Mouse (Mus musculus) Muller cell, postnatal 12 days (primary cell): ENCODE results near the gene Rabgef1.
A peak's percentile ranks its signal among the peaks of the same experiment; 100 is the strongest.

ENCODE experiments used
- DNase-seq: peaks from one replicate; pipeline ENCODE4 v3.0.0-alpha.2; 2015; ENCODE audit errors: inconsistent ontology term

Rabgef1 gene

DNA sequence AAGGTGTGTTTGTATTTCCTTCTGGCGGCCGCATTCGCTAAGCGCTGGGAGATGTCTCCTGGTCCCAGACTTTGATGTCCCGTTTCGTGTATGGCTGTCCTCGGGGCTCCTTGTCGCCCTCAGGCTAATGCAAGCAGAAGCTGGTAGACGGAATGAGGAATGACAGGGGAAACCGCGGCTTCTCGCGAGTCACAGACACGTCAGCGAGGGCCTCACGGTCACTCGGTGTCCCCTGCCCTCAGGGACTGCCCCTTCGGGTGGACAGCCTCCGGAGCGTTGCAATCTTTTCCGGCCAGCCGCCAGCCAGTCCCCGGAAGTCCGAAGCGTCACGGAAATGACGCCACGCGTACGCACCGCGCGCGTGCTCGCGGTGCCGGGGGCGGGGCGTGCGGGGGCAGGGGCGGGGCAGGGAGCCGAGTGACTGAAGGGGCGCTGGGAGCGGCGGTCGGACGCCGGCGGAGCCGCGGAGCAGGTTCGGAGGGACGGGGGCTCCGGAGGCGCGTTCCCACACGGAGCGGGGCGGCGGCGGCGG is at the start of gene Rabgef1:
Gene Rabgef1, plus strand, starts transcription at position 376 of the 532 bp plus-strand sequence.
- DNase-seq, result peak; percentile 97

DNA sequence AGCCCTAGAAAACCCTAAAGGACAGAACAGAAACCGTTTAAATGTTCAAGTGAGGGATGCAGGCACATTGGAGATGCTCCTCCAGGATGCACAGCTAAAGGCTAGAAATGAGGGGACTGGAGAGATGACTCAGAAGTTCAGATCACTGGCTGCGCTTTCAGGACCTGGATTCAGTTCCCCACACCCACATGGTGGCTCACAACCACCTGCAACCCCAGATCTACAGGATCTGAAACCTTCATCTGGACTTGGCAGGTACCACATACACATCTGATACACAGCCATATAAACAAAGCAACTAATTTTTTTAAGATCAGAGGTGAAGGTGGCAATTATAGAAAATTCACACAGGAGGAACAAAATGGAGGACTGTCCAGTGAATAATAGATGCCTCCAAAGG is 49.2 kb upstream of the Rabgef1 start:
- no peak for DNase-seq

DNA sequence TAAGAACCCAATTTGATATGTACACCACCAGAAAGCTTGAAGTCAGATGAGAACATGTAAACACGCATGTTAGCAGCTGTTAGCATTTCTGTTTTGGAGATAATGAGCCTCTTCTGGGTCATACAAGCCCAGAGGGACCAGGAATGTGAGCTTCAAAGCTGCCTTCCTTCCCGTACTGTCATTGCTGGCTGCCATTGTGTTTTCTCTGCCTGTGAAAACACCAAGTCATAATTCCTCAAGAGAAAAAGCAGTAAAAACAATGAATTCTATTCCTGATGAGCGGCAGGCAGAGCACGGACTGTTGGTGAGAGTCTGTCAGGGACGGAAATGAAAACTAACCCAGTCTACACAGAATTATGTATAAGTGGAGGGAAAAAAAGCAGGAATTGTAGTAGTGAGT is 47.3 kb upstream of the Rabgef1 start:
- no peak for DNase-seq

DNA sequence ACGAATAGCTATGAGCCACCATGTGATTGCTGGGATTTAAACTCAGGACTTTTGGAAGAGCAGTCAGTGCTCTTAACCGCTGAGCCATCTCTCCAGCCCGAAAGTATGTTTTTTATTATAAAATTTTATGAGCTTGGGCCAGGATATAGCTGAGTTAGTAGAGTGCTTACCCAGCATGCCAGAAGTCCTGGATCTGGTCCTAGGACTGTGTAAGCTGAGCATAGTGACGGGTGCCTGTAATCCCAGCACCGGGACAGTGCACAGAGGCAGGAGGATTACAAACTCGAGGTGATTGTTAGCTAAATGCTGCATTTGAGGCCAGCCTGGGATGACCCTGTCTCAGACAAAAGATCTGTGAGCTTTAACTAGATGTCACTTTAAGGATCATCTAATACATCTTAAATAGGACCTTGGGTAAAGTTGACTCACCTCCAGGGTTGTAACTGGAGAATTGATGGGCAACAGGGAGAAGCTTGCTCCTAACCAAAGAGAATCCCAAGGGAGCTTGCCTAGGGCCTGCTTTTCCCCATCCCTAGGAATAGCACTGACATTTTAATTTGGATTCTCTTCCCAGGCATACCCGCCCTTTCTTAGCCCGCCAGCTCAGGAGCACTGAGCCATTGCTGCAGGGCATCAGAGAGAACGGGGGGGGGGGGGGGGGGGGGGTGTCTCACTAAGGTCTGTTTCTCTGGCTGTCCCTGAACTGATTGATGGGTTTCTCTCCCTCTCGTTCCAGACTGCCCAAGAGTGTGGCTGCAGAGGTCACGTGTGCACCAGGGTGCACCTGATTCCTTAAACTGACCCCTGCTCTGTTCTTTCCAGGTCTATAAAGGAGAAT is 42.7 kb upstream of the Rabgef1 start:
- no peak for DNase-seq

DNA sequence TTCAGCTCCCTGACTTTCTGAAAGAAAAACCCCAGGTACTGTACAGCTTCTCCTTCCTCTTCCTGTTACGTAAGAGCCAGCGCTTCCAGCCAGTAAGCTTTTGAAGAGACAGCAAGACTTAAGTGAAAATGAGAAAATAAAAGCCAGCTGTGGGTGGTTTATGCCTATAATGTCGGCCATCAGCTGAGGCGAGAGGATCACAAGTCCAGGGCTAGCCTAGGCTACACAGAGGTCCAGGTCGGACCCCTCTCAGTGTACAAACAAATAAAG is 42.1 kb upstream of the Rabgef1 start:
- no peak for DNase-seq

DNA sequence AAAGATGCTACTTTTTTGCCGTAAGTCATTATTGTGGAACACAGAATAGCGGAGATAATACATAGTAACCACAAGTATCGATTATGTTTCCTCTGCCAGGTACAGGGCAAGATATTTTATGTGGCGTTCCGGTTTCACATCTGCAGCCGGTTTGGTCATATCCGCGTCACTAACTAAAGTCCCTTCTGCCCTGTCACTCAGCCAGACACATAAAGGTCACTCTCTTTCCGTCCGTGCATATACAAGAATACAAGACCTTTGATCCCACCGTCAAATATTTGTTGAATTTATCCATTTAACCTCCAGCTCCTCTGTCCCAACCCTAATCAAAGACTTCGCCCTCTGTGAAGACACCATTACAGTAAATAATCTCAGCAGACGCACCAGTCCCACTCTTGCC is 35.0 kb upstream of the Rabgef1 start:
- DNase-seq, result no peak

DNA sequence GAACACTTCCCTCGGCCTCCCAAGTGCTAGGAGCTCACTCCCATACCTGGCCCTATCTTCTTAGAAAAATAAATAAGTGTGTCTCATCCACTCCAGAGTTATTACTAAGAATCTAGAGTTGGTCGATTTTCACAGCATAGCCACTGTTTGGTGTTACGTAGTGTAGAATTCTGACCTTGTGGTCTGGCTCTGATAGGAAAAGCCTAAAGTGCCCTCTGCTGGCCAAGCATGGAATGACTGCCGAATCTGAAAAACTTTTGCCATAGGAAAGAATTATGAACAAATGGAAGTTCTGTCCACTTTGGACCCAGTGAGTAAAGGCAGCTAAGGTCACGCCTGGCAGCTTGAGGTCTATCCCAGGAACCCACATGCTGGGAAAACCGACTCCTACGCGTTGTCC is 32.2 kb upstream of the Rabgef1 start:
- peak; percentile 73 for DNase-seq

DNA sequence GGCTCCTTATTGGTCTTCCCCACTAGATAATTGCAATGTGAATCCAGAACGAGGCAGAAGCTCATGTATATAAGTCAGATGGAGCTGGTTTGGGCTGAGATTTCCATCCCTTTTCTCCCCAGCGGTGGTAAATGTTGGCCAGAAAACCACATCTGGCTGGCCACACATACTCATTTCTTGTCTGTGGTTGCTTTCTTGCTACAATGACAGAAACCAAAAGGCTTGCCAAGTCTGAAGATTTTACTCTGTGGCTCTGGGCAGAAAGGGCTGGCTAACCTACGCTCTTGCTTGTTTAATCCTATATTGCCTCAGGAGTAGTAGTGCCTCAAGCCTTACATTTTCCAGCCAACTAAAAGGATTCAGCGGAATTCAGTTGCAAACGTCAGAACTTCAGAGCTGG is 30.5 kb upstream of the Rabgef1 start:
- DNase-seq, result no peak

DNA sequence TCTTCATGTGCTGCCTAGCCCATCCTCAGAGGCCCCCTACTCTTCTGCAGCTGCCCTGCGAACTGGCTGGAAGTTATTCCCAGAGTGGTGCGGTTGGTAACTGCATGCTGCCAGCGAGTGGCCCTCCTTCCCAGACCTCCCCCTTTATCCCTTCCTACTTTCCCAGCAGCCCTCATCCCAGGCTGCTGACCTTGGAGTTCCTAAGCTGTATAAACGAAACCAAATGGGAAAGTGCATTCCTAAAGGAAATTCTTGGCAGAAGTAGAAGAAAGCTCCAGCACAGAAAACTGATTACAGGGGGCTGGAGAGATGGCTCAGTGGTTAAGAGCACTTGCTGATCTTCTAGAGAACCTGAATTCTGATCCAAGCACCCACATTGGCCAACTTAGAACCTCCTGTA is 29.6 kb upstream of the Rabgef1 start:
- peak; percentile 58 for DNase-seq

DNA sequence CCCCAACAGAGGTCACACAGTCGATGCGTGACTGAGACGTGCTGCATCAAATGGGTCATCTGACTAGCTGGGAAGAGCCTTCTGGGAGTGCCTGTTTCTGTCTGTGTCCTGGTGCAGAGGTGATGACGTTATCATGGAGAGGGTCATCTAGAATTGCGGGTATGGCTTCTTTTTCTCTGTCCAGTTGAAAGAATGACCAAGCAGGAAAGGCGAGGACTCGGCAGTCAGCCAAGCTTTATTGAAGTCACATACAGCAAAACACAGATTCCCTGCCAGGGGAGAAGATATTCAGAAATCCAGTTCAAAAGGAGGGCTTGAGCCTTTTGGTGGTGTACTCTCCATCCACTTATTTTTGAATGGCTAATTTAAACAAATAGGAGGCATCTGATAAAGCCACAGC is 28.5 kb upstream of the Rabgef1 start:
- no peak for DNase-seq

DNA sequence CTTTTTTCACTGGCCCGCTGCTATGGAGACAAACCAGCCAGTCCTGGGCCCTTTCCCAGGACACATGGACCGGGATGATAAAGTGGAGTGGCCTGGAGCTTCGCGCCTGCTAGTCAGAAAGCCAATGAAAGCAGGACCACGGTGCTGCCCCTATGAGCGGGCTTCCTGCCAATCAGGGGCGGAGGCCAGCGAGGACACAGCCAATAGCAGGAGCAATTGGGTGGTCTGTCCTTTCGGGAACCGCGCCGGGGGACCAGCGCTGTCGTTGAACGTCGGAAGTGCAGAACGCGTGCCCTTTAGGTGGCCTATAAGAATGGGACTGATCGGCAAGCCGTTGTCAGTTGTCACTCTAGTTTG is 27.6 kb upstream of the Rabgef1 start:
- peak; percentile 73 for DNase-seq

DNA sequence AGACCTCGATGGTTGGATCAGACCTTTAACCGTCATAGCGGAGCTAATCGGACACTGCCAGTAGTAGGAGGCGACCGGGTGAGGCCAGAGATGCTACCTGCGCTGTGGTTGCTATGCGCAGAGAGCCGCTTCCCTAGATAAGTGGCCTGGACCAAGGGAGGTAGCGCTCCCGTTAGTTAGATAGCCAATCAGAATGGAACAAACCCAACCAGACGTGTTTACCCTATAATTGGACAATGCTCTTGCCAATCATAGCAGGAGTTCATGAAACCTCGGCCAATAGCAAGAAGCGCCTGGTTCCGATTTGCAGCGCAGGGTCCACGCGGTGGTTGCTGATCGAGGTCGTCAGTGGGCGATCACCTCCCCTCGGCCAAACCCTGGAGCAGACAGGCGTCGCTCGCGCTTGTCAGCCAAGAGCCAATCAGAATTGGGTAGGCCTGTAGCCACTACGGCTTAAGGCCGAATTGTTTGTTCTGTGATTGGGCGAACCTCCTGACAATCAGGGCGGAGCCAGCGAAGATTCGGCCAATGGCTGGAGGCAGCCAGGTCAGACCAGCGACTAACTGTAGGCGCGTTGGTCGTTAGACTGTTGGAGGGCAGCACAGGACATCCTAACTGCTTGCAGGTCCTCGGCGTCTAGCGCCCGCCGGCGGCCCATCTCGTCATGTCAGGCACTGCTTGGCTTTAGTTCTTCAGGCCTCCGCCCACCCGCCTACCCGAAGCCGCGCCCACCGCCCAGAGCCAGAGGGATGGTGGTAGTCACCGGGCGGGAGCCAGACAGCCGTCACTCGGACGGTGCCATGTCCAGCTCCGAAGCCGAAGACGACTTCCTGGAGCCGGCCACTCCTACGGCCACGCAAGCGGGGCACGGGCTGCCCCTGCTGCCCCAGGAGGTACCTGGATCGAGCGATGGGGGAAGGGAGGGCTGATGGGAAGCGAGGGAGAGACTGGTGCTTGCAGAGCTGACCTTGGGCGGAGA is 27.0 kb upstream of the Rabgef1 start, which contains the start of gene Kctd7:
Gene Kctd7, plus strand, starts transcription at position 528 of the 979 bp plus-strand sequence.
- peak; percentile 98 for DNase-seq

DNA sequence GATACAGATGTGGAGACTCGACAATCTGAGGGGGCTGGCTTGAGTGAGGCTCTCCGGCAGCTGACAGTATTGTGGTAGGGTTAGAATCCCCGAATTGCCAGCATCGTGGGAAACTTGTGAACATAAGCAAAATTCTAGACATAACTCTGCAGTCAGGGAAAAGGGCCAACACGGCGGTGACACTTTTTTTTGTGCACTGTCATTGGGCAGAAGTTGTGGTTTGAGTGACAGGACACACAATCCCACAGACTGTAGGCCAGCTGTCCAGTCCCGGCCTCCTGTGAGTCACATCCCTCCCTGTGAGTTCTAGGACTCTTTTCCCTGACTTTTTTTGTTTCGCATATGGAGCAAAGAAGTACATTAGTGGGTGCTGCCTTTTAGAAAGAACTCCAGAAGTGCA is 25.6 kb upstream of the Rabgef1 start:
- peak; percentile 73 for DNase-seq

DNA sequence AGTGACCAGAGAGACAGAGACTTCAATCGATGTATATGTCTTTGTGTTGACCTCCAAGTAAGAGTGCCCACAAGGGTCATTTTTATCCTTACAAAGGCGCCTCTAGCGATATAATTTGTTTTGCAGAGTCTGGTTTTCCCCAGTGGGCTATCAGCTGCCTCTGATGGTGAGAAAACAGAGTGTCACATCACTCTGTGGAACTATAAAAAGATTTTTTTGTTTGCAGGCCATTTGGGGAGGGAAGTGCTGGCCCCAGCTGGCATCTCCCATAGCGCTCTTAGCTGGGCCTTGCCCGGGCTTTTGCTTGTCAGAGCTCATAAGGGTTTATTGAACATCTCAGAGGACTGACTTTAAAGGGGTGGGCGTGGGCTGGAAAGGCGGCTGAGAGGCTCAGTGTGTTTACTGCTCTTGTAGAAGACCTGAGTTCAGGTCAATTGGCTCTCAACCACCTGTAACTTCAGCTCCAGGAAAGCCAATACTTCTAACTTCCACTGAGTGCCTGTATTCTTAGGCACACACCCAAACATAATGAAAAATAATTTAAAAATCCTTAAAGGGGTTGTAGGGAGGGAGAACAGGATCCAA is 21.8 kb upstream of the Rabgef1 start:
- DNase-seq, result no peak

DNA sequence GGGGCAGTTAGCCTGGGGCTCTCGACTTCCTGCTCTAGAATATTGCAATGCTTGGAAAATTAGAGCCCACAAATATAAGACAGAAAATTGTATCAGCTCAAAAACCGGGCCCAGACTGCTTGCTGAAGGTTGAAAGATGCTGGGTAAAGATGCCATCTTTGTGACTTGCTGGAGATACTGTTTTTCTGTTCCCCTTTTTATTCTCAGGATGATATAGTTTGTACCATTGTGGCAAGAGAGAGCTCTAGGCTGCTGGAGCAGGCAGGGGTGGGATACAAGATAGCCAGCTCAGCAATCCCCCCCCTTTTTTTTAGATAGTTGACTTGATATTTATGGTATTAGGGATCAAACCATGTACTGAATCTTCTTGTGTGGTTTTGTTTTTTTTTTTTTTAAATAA is 17.3 kb upstream of the Rabgef1 start:
- DNase-seq, result no peak

DNA sequence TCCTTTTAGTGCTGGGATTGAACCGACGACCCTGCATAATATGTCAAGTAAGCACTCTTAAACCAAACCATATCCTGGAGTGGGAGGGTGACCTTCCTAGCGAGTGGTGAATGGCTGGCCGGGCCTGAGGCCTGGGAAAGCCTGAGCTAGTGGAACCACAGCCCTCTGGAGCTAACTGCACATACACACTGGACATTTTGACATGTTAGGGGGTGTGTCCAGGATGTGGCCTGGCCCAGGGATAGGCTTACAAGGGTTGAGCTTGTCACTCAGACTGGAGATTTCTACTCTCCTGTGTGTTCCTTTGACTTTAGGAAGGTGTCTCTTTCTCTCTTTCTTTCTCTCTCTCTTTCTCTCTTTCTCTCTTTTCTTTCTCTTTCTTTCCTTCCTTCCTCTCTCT is 13.1 kb upstream of the Rabgef1 start:
- DNase-seq, result no peak

DNA sequence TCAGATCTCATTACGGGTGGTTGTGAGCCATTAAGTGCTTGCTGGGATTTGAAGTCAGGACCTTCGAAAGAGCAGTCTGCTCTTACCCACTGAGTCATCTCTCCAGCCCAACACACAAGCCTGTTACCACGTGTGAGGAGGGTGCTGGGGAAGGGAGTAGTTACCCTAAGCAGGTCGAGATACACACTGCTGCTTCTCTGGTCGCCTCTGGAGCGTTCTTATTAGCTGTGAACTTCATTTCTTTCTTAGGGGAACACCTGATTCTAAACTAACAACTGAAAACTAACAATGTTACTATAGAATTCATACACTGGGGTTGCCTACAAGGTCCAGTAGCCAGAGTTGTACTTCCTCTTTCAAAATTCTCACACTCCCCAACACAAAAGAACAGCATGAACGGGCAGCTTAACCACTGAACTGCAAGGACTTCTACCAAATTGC is 11.8 kb upstream of the Rabgef1 start:
- no peak for DNase-seq

DNA sequence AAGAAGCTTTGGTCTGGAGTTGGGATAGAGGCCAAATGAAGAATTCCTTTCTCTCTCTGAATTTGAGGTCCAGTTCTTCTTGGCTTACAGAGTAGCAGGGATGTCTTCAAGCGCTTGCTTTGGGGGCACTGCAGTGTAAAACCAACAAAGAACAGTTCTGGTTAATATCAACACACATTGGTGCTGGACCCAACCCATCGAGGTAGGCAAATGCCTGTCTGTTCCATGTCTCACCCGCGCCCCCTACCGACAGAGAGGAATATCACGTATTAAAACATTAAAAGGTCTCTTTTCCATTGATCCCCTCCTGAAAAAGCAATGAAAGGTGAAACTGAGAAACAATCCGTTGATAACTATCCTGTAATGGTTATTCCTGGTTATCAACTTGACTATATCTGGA is 7.9 kb upstream of the Rabgef1 start:
- DNase-seq, result peak; percentile 68

DNA sequence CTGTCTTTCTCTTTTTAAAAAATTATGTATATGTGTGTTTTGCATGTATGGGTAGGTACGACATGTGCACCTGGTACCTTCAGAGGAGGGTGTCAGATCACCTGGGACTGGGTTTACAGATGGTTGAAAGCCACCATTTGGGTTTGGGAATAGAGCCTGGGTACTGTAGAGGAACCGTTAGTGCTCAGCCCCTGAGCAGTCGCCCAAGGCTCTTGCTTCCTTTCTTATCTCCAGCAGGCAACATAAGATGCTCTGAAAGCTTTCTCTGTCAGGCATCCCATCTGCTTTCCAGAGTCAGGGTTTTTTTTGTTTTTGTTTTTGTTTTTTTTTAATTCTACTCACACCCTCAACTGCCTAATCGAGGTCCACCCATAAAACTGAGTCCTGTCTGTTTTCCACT is 6.4 kb upstream of the Rabgef1 start:
- DNase-seq, result no peak

DNA sequence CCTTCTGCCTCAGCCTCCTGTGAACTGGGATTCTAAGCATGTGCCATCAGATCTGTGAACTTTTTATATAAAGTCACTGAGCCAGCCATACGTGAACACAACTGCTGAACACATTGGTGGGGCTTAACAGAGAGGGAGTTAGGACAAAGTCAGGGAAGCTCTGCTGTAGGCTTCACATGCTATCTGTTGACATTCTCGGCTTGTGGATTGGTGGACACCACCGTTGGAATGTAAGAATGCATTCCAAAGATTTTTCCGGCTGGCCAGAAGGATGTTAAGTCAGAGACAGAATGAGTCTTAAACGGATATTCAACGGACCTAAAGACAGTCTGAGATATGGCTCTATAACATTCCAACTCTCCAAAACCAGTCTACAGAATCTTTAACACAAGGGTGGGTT is 2.5 kb upstream of the Rabgef1 start:
- DNase-seq, result peak; percentile 76

DNA sequence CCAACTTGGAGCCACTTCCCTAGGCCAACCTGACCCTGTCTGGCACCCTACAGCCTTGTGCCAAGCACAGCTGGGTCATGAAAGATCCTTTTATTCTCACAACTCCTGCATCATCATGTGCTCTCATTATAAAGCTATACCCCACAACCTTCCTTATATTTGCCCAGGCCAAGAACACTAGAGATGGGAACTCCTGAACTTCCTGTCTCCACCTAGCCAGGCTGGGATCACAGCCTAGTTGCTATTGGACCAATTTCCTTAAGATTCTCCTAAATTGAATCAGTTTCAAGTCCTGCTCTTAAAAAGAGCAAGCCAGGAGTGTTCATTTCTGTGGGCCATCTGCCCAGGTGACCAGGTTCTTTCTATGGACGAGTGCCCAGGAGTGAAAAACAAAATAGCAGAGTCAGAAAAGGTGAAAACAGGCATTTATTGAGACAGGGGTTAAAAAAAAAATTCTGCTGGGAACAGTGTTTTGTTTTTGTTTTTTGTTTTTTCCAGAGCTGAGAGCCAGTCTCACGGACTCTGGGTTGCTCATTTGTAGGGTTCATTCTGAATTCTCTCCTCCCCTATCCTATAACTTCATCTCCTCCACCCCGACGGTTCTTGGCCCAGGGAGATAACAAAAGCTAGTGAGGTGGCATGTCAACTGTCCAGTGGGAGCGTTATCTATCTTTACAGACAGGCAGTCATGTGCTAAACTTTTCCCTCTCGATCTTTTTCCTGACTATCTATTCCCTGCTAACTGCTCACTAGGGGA is 754 bp upstream of the Rabgef1 start:
- DNase-seq, result no peak
